Mouse (Mus musculus) heart, adult 9 months (tissue): ENCODE measurements around the gene Gm17545.
"Not testable (repeated sequence)": the region's sequence is repeated elsewhere in the genome, so short reads cannot be mapped to it uniquely, and the experiment has no call there.

Source experiments
- DNase-seq, 2 experiments: peaks; one replicate each; pipeline ENCODE4 v3.0.0; 2022; ENCODE audit warnings: low spot score in 2 of 2

The Gm17545 gene

GRCm38 (mm10) chr9:22453990-22454389 lies at the start of gene Gm17545:
Gm17545 (plus strand) TSS chr9:22454290.
- DNase-seq = not testable (repeated sequence)

DNA sequence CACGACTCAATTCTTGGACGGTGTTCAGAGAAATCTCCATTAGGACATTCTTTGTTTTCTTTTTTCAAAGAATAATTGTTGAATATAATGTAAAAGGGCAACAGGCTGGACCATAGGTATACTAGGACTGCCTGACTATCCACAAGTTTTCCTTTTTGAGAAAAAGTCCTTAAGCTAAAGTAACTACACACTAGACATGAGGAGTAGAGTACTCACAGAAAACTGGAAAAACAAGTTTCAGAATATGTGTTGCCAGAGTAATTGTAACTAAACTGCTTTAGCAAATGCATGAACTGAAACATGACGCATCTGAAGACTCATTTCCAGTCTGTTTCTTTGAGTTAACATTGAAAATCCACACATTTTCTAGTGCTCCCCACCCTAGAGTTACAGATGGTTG lies 48.7 kb upstream of the Gm17545 start:
- no peak for DNase-seq

DNA sequence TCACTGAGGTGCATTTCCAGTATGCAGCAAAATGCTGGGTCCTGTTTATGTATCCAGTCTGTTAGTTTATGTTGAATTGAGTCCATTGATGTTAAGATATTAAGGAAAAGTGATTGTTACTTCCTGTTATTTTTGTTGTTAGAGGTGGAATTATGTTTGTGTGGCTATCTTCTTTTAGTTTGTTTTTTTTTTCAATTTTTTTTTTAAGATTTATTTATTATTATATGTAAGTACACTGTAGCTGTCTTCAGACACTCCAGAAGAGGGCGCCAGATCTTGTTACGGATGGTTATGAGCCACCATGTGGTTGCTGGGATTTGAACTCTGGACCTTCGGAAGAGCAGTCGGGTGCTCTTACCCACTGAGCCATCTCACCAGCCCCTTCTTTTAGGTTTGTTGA lies 46.5 kb upstream of the Gm17545 start:
- DNase-seq = not testable (repeated sequence)

DNA sequence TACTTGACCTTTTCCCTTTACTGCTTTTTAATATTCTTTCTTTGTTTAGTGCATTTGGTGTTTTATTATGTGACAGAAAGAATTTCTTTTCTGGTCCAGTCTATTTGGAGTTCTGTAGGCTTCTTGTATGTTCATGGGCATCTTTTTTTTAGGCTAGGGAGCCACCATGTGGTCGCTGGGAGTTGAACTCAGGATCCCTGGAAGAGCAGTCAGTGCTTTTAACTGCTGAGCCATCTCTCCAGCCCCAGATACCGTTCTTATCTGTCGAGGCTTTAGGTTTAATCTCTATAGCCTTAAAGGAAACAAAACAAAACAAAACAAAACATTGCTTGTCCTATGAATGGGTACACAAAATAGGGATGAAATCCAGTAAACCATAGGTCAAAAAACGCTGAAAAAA lies 45.7 kb upstream of the Gm17545 start:
- not testable (repeated sequence) for DNase-seq

DNA sequence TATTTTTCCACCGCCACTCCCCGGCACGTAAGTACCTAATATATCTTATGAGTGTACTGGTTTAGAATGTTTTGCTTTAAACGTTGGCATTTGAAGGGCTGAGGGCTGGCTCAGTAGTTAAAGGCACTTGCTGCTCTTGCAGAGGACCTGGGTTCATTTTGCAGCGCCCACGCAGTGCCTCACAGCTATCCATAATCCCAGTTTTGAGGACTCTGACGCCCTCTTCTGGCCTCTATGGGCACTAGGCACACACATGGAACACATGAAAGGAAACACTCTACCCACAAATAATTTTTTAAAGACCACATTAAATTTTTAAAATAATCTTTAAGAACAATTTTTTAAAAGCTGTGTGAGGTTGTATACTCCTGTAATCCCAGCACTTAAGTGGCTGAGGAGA lies 44.6 kb upstream of the Gm17545 start:
- DNase-seq = no peak

DNA sequence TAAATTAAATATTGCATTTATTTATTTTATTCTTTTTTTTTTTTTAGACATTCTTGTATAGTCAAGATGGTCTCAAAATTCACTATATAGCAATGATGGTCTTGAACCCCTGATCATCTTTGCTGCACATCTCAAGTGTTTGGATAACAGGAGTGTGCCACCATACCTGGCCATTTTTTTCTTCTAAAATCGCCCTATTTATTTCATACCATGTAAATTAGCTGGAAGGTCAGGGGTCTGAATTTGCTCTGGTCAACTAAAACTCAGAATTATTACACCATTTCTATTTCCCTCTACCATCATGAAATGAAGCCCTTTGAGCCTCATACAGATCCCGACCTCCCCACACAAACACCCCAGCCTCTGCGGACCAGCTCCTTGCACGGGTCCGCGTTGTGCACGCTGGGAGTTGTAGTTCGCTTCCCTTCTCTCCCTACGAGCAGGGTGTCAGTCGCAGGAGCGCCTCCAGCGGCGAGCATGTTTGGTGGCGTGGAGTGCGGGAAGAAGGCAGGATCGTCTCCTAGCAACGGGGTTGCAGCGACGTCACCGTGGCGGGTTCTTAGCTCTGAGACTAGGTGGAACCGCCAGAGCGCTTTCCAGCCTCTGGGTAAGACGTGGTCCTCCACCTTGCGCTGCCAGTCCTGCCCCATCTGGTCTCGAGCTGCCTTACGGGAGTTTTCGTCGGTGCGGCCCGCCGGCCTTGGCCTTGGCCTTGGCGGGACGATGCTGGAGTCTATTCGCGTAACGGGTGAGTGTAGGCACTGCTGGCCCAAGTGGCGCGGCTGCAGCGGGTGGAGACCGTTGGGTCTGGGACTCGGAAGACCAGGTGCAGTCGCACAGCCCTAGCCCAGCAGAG lies 42.9 kb upstream of the Gm17545 start, which contains the start of gene 9530077C05Rik:
Gene 9530077C05Rik (plus strand): TSS at position 512 of the 856 bp plus-strand sequence.
- DNase-seq = peak; percentile 96 to 97

DNA sequence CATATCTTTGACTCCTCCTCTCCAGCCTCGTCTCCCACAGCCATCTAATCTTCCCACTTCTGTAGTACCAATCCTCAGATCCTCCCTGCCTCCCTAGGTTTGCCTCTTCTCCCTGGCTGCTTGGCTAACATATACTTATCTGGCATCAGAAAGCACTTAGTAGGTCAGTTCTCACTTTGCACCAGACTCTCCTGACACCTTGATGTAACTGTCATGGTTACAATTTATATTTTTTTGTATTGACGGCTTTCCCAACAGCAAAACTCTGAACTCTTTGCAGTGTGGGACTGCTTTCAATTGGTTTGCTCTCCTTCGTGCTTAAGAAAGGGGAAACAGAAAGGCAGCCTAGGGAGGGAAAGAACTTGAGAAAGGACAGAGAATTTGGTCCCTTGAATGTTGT lies 37.9 kb upstream of the Gm17545 start:
- no peak for DNase-seq

- DNase-seq = no peak
Measured at GRCm38 (mm10) chr9:22417547-22417946, 36.5 kb upstream of the Gm17545 start.

- DNase-seq = no peak
Measured at GRCm38 (mm10) chr9:22419877-22420276, 34.2 kb upstream of the Gm17545 start.

DNA sequence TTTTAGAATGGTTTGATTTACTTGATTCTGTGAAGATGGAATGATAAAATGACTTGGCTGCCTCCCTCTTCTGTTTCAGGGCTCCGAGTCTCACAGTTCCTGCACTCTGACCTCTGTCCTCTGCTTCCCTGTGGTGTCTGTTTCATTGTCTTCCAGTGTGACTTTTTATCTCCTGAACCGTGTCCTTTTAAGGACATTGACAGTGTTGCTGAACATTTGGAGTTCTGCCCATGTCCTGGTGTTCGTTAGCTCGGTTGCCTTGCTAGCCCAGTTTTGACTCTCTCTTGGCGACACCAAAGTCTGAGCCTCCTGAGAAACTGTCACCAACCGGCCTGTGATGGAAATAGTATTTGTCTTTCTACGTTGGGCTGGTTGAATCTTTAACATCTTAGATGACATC lies 33.6 kb upstream of the Gm17545 start:
- DNase-seq = peak; percentile 6 to 12

DNA sequence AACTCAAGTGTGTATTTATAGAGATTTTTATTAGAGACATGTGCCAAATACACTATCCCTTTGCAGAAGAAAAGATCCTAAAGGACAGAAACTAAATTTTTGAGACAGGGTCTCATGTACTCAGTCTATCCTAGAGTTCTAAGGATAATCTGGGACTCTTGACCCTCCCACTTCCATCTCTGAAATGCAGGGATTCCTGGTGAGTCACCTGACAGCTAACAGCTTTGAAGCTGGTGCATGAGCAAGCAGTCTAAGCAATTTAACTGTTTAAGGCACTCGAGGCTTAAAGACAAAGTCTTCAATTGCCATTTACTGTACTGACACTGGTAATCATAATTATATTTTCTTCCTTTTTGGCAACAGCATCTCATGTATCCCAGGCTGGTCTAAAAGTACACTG lies 31.5 kb upstream of the Gm17545 start:
- DNase-seq = no peak

- DNase-seq = no peak
Measured at GRCm38 (mm10) chr9:22423507-22423906, 30.6 kb upstream of the Gm17545 start.

GRCm38 (mm10) chr9:22424196-22424595 lies 29.9 kb upstream of the Gm17545 start:
- no peak for DNase-seq

DNA sequence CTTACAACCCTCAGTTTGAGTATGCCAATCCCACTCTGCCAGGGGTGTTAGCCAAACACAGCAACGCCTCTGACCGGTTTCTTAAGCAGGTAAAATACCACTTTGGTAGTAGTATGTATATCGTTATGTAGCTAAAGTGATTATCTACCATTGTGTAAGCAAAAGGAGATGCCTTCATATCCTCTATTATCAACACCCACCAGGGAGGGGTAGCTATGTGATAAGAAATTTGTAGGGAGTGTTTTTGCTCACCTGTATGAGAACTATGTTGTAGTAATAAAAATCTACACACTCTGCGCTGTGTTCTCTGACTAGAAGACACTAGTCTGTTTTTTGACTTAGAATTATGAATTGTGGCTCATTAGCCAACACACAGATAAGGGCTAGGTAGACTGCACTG lies 29.4 kb upstream of the Gm17545 start:
- no peak for DNase-seq

DNA sequence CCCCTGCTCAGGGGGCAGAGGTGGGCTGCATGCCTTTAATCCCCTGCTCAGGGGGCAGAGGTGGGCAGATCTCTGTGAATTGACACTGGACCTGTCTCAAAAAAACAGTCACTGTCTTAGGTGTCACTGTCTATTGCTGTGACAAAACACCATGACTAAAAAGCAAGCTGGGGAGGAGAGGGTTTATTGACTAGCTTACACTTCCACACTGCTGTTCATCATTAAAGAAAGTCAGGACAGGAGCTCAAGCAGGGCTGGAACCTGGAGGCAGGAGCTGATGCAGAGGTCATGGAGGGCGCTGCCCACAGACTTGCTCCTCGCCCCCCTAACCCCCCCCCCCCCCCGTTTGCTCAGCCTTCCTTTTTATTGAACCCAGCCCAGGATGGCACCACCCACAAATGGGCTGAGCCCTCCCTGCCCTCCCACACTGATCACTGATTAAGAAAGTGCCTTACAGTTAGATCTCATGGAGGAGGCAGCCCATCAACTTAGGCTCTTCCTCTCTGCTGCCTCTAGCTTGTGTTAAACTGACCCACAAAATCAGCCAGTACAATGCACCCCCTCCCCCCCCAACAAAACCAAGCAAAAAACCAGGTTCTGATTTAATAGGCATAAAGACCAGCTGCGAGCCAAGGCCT lies 25.9 kb upstream of the Gm17545 start:
- DNase-seq = no peak

- DNase-seq = no peak
Measured at GRCm38 (mm10) chr9:22428666-22429410, 25.3 kb upstream of the Gm17545 start.

GRCm38 (mm10) chr9:22429533-22430241 lies 24.4 kb upstream of the Gm17545 start:
- no peak for DNase-seq

DNA sequence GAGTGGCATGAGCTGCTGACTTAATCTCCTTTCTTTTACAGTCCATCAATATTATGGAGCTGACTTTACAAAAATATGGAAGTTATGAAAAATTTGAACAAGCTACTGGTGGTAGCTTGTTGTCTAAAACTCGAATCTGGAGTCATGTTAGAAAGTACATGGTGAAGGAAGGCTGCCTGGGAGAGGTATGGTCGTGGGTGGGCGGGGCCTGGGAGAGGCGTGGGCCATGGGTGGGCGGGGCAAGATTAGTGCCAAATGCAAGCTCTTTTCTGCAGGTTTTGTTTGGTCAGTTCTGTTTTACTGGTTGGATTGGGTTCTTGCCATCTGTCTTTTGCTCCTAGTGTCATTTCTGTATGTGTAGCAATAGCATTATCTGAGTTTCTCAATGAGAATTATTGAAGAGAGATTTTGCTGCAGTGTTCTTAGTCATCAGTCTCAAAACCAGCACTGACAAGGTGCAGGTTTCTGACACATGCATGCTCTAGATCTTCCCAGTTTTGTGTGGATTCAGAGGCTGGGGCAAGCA lies 23.7 kb upstream of the Gm17545 start:
- no peak for DNase-seq

DNA sequence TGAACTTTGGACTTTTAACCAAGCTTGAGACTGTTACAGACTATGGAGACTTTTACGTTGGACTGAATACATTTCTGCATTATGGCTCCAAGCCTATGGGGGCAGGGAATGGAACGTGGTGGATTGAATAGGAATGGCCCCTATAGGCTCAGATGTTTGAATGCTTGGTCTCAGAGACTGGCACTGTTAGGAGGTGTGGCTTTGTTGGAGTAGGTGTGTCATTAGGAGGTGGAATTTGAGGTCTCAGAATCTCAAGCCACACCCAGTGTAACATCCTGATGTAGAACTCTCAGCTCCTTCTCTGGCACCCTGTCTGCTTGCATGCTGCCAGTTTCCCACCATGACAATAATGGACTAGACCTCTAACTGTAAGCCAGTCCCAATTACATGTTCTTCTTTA lies 20.9 kb upstream of the Gm17545 start:
- no peak for DNase-seq

DNA sequence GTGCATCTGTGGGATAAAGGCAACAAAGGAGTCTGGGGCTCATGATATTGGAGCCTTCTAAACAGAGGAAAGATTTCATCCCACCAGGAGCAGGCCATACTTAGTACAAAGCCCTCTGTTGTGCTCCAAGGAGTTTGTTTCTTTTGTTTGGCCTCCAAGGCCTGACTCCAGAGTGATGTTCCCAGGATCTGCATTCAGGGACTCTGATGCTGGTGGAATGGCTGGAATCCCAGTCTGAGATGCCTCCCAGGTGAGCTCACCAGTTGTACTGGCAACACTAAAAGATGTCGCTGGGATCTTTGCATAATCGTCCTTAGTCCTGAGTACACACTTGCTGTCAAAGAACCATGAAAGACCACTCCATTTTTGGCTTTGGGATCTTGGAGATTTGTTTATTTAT lies 20.0 kb upstream of the Gm17545 start:
- DNase-seq = no peak

DNA sequence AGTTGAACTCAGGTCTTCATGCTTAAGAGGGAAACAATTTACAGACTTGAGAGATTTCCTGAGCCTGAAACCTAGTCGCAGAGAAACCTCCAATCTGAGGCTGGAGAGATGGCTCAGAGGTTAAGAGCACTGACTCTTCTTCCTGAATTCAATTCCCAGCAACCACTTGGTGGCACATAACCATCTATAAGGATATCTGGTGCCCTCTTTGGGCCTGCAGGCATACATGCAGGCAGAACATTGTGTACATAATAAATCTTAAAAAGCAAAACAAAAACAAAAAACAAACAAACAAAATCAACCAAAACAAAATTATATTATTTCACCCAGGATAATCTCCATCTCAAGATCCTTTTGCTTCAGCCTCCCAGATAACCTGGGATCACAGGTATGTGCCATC lies 15.3 kb upstream of the Gm17545 start:
- DNase-seq = no peak

DNA sequence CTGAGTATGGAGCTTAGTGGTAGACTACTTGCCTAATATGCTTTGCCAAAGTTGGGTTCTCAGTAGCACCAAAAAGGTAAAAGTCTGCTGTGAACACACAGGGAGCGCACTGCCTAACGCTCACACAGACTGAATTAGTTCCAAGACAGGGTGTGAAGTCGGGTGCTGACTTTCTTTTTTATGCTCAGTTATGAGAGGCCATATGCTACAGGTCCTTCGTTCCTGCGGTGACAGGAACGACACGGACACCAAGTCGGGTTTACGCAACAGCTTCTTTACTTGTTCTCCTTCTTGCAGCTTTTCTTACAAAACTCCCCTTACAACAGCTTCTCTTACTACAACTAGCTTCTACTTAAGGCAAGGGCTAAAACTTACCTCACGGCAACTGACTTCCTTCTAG lies 10.9 kb upstream of the Gm17545 start:
- no peak for DNase-seq
